Mouse (Mus musculus) layer of hippocampus, adult 11-12 months (tissue): ENCODE measurements at regions not wholly inside any gene's neighbourhood (a gene's known extent, or its start where the extent isn't known, plus 50 kb on each side); places are given as distances from the start of the nearest gene placed in this dataset.
A peak's percentile ranks its signal among the peaks of the same experiment; 100 is the strongest.

Experiments
- DNase-seq: peaks from one replicate; pipeline ENCODE4 v3.0.0; 2022; ENCODE audit warnings: low spot score

- no peak for DNase-seq
Observed at GRCm38 (mm10) chr3:35235066-35235465, 518.8 kb upstream of the Atp11b start.

DNA sequence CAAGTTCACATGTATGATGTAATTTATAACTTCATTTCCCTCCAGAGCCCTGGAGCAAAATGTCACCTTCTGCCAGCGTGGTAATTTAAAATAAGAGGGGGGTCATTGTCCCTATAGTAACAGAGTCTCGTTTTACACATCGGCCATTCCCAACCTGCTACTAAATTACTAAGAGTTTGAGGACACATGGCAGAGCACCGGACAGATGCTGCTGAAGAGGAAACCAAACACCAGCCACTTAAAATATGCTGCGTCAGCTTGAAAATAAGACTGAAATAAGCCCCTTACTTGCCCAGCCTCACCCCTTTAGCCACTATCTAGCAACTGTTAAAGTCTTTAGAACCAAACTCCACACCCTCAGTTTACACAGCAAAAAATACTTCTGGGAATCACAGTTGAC, 518.1 kb upstream of the Atp11b start:
- DNase-seq, result no peak

DNA sequence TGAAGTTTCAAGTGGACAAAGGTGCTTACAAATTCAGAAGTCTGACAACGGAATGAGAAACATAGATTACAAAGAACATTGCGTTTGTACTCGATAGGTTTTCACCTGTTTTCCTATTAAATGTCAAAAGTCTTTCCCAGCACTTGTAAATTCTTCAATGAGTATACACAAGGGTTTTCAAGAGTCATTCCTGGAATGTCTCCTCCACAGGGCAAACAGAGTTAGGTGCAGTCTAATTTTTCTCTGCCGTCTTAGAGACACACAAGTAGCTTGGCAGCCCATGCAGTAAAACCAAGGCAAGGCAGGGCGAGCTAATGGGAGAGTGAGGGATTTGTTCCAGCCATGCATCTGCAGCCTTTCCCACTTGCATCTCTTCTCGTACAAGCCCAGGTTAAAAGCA, 516.6 kb upstream of the Atp11b start:
- no peak for DNase-seq

DNA sequence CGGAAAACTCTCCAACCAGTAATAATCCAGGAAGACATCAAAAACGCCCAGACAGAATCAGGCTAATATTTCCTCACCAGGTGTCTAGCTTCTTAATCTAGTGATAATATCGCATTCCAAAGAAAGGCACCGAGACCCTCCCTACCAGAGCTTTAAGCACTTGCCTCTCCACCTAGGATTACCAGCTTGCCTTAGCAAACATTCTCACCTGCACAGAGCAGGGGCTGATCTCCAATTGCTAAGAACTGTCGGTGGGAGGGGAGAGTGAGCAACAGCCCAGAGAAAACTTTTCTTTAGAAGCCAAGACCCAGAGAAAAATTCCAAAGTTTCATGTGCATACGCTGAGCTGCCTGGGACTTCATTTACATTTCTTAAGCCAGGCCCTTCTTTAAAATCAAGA, 511.6 kb upstream of the Atp11b start:
- no peak for DNase-seq

- no peak for DNase-seq
Observed at GRCm38 (mm10) chr3:35242871-35243529, 510.9 kb upstream of the Atp11b start.

- DNase-seq, result no peak
Observed at GRCm38 (mm10) chr3:35245003-35245402, 508.9 kb upstream of the Atp11b start.

DNA sequence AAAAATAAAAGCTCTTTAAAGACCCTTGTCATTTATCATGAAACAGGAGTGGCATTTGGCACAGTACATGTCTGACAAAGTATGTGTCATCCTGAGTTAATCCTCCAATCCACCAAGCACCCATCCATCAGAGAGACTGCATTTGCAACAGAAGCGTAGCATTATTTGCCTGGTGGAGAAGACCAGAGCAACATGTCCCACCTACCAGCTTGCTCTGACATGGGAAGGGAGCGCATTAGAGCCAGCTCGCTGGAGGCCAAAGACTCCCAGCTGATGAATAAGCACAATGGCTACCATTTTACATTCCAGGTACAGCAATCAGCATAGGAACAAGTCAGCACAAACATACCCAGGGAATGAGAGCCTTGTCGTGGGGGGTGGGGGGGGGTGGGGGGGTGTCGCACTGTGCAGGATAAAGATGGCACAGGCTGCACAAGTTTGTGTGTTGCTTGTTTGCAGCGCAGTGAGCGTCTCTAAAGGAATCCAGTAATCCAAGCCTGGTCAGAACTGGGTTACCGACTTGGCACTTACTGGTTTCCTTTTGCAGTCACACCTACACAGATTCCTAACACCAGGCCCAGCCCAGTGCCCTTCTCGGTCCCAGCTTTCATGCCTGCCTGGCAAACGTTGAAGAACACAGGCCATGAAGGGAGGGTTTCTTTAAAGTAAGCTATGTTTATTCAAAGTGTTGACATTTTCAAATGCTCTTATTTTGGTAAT, 507.8 kb upstream of the Atp11b start:
- no peak for DNase-seq

GRCm38 (mm10) chr3:35249160-35249559, 504.7 kb upstream of the Atp11b start:
- DNase-seq, result no peak

DNA sequence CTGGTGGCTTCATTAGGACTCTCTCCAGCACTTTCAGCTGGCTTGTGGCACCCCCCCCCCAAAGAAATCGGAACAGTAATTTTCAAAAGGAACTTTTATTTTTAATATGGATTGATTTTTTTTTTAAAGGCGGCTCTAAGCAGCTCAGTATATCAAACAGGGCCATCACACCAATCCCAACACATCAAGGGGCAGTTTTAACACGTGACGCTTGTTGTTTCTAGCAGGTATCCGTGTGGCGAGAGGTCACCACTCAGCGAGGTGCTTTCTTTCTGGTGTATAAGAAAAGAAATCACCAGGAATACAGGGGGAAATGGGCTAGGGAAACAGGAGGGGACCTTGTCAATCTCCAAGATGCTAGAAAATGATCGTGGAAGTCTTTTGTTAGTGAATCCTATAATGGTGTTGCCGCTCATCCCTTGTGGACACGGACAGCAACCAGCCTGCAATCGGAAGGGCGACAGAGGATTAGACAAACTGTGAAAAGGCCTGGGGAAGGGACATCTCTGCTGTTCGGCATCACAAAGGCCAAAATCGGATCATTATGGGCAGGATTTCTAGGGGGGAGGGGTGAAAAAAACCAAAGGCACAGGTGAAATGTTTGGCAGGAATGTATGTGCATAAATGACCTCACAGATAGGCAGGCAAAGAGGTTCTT, 503.7 kb upstream of the Atp11b start:
- DNase-seq, result no peak

GRCm38 (mm10) chr3:35253861-35254260, 500.0 kb upstream of the Atp11b start:
- DNase-seq, result no peak

DNA sequence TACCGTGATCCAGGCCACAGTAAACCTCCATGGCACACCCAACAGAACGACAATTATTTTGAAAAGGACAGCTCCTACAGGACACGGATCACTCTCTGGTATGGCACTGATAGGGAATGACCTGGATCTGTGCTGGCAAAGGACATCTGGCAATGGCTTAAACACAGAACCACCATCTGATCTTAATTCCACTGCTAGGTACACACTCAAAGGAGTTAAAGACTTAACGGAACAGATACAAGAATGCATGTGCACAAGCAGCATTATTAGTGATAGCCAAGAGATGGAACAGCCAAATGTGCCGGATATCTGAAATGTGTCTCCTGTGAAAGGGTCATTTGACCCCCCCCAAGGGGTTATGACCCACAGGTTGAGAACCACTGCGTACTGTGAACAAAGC, 493.0 kb upstream of the Atp11b start:
- DNase-seq, result no peak

- no peak for DNase-seq
Observed at GRCm38 (mm10) chr3:35268949-35269348, 485.0 kb upstream of the Atp11b start.

DNA sequence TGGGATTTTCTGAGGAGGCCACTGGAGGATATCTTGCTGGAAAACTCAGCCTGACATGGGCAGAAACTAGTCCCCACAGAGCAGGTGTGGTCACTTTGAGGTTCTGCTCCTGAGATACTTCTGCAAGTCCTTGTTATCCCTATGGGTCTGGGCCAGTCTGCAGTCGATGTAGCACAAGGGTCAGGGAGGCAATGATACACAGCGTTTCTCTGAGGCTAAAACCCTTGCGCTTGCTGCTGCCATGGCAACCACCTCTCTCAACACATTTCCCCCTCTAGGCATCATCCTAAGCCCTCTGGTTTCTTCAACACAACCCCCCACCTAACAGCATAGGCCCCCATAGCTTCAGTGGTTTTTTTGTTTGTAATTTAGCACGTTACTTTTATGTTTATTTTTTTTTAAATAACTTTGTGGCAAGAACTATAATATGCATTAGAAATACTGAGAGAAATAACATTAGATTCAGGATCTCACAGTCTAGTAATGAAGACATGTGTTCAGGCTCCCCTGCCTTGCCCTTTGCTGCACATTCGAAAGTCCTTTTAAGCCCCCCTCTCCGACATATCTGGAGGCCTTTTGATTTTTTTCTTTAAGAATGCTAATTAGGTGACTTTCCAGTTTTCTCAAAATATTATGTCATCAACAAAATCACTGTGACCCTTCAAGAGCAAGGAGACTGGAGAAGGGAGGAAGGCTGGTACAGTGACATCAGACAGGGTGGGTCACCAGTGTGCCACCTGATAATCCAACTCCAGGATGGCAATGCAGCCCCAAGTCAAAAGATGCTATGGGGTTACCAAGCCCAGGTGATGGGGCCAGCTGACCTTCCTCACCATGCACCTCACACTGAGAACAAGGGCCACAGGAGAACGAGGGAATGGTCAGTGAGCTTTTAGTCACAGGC, 483.7 kb upstream of the Atp11b start:
- DNase-seq, result no peak

DNA sequence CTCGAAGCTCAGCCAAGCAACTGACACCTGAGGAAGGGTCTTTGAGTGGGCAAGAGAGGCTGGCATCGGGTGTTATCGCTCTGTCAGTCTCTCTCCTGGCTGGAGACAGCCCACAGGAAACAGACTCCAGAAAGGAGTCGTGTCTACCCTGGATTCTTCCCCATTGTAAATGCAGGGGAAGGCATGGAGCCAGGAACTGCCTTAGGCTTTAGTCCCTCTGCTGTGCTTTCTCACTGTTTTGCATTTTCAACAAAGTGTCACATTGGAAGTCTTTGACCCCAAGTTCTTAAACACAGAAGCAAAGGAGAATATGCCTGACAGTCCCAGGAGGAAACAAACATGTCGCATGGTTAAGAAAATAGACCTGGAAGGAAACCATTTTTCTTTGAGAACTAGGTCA, 480.4 kb upstream of the Atp11b start:
- DNase-seq, result no peak

GRCm38 (mm10) chr3:35280981-35281380, 472.9 kb upstream of the Atp11b start:
- DNase-seq, result peak; percentile 31

DNA sequence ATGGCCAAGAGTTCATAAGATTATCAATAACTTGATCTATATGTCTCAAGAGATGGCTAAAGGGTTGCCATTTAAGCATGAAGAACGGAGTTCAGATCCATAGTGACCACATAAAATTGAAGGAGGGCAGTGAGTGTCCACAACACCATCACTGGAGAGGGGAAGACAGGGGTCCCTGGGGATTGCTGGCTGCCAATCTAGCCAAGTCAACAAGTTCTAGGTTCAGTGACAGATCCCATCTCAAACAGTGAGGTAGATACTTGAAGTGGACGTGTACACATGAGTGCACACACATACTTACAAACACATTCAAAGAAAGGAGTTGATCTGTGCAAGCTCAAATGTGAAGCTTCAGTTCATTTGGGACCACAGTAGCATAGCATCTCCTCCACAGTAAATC, 471.8 kb upstream of the Atp11b start:
- no peak for DNase-seq

DNA sequence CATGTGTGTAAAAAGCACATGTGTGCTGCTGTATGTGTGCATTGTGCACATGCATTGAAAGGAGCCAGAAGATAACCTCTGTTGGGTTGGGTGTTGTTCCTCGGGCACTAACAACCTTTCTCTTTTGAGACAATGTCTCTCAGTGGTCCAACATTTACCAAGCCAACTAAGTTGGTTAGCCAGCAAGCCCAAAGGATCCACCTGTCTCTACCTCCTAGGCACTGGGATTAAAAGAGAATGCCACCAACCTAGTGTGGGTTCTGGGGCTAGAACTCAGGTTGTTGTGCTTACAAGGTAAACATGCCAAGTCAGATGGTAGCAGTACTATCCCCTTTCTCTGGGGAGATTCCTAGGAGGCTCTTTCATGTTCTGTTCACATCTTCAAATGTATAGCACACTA, 459.1 kb upstream of the Atp11b start:
- DNase-seq, result no peak

DNA sequence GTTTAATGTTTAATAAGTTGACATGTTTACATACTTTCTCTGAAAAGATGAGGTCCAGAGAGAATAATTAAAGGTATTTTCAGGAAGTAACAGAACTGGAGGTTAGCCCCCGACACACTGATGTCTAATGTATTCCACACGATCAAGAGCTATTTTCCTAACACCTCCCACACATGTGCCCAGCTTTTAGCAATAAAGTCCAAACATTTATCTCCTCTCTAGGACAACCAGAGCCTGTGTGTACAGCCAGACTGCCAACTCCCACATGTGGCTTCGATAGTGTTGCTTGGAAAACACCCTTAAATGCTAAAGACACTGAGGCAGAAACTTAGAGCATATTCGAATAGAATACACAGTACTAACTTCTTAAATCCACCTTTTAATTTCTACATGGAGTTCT, 458.2 kb upstream of the Atp11b start:
- no peak for DNase-seq

- DNase-seq, result no peak
Observed at GRCm38 (mm10) chr3:35299036-35299435, 454.9 kb upstream of the Atp11b start.

DNA sequence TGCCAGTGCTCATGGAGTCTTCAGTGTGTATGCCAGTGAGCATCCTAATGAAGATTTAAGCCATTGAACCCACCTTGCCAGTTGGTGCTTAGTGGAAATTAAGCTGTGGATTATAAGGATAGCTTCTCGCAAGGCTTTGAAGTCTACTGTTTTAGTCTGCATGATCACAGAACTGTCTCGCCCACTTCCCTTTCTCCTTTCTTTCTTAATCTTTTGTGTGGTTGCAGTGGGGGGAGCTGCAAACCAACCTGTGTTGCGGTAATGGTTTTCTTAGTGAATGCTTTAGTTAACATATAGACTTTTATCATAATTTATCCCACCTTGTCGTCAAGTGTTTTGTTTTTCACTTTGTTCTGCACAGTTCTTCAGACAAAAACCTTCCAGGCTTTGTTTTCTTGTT, 447.9 kb upstream of the Atp11b start:
- DNase-seq, result no peak

GRCm38 (mm10) chr3:35314177-35314576, 439.7 kb upstream of the Atp11b start:
- no peak for DNase-seq

DNA sequence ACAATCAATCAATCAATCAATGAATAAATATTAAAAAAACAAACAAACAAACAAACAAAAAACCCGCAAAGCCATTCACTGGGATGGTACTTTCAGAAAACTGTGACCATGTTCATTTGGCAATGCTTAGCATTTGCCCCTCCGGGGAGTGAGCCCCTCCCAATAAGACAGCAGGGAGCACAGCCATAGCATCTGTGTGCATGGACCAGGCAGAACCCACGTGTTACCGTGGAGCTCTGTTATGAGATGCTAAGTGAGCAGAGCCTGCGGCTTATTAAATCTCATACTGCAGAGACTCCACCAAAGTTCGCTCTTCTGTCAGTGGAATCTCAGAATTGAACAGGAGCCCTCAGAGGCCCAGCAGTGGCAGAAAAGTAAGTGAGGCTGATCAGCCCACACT, 438.7 kb upstream of the Atp11b start:
- DNase-seq, result no peak
